Mouse (Mus musculus) effector memory CD4-positive, alpha-beta T cell, adult 7 months (primary cell): ENCODE measurements around the gene Tex22. TPM values are rescaled to one million over a fixed set of nuclear protein-coding genes. Genes with fewer than 3 reads are reported as not detected.

Experiments
- polyA plus RNA-seq: library from polyadenylated mRNA; unstranded; fragments of 100-300 nt; shearing (Covaris generic); gene quantifications from one replicate; pipeline ENCODE4 v1.2.1, GENCODE M21; 2017

The Tex22 gene
- polyA plus RNA-seq = not detected

GRCm38 (mm10) chr12:113074329-113075062, at the start of gene Tex22:
Gene Tex22 (plus strand): TSS chr12:113074502.

GRCm38 (mm10) chr12:113097749-113098281, 23.5 kb downstream of the Tex22 start, which contains the start of gene Mta1:
Gene Mta1 (plus strand): TSS chr12:113098278.

Other genes with a start within 250 kb of the Tex22 start
- gene Cdca4, start 245.1 kb upstream of the Tex22 start, polyA plus RNA-seq = 37.7 TPM
- 286 TPM for gene Gpr132, start 206.3 kb upstream of the Tex22 start, polyA plus RNA-seq
- 1.8 TPM for gene Jag2, start 144.7 kb upstream of the Tex22 start, polyA plus RNA-seq
- 33.1 TPM for gene Nudt14, start 132.4 kb upstream of the Tex22 start, polyA plus RNA-seq
- gene Btbd6, start 98.0 kb upstream of the Tex22 start, polyA plus RNA-seq = 67.8 TPM
- gene Brf1, start 73.8 kb upstream of the Tex22 start, polyA plus RNA-seq = 191 TPM
- gene Pacs2, start 60.0 kb upstream of the Tex22 start, polyA plus RNA-seq = 26.2 TPM
- gene Mta1, start 23.8 kb downstream of the Tex22 start, polyA plus RNA-seq = 33.3 TPM
- gene Crip2, start 65.7 kb downstream of the Tex22 start, polyA plus RNA-seq = 43.9 TPM
- 3,163 TPM for gene Crip1, start 71.8 kb downstream of the Tex22 start, polyA plus RNA-seq
- gene Tedc1, start 81.9 kb downstream of the Tex22 start, polyA plus RNA-seq = 18.5 TPM
- 0.72 TPM for gene Tmem121, start 111.4 kb downstream of the Tex22 start, polyA plus RNA-seq